Mouse (Mus musculus) limb, embryonic 13.5 days (tissue): ENCODE measurements around the gene Usp21. TPM values are rescaled to one million over a fixed set of nuclear protein-coding genes. Genes with fewer than 3 reads are reported as not detected.
A peak's percentile ranks its signal among the peaks of the same experiment; 100 is the strongest.

Experiments used
- ATAC-seq: fragments of 200-750 bp; cut with Nextera tagmentation; 2 replicates; pipeline ENCODE4 v1.8.0; 2017; ENCODE audit warnings: low read depth, moderate number of reproducible peaks, moderate TSS enrichment; ENCODE audit not compliant: low FRiP score
- H3K27ac ChIP-seq: fragments of 300-500 bp; sonication (generic); 2 replicates; pipeline ENCODE4 v1.5.1; 2015; ENCODE audit warnings: inconsistent platforms, mild to moderate bottlenecking, moderate library complexity
- H3K27me3 ChIP-seq: fragments of 300-500 bp; sonication (generic); 2 replicates; pipeline ENCODE4 v1.6.1; 2015; ENCODE audit warnings: mild to moderate bottlenecking, inconsistent platforms
- H3K36me3 ChIP-seq: fragments of 300-500 bp; sonication (generic); 2 replicates; pipeline ENCODE4 v1.6.1; 2015; ENCODE audit warnings: inconsistent platforms, mild to moderate bottlenecking, moderate library complexity
- H3K4me1 ChIP-seq: fragments of 300-500 bp; sonication (generic); 2 replicates; pipeline ENCODE4 v1.6.1; 2015; ENCODE audit warnings: inconsistent platforms
- H3K4me2 ChIP-seq: fragments of 300-500 bp; sonication (generic); replicated peaks from 2 replicates; pipeline ENCODE4 v1.6.1; 2015; ENCODE audit warnings: inconsistent platforms, mild to moderate bottlenecking, moderate library complexity
- H3K4me3 ChIP-seq: fragments of 300-500 bp; sonication (generic); 2 replicates; pipeline ENCODE4 v1.5.1; 2015; ENCODE audit warnings: moderate library complexity, mild to moderate bottlenecking, inconsistent platforms
- H3K9ac ChIP-seq: fragments of 300-500 bp; sonication (generic); 2 replicates; pipeline ENCODE4 v1.6.1; 2015; ENCODE audit warnings: mild to moderate bottlenecking, inconsistent platforms
- H3K9me3 ChIP-seq: fragments of 300-500 bp; sonication (generic); 2 replicates; pipeline ENCODE4 v1.6.1; 2016; ENCODE audit warnings: inconsistent platforms
- WGBS: fragments of 180-500 bp; shearing (Covaris S2); methylation state at CpG from one replicate; pipeline ENCODE4 v1.1.7; 2015; 5-methylcytosine and 5-hydroxymethylcytosine counted together
- polyA plus RNA-seq: library from polyadenylated mRNA; unstranded; fragments of >200 nt; fragmentation: Nextera tagmentation; extraction: Ambion mirVana; gene quantifications from 2 replicates; pipeline ENCODE4 v1.2.1, GENCODE M21; 2015

The Usp21 gene
- polyA plus RNA-seq, 1 experiment from 2014 or later: 126 TPM

- Histone ChIP-seq H3K9ac (no peak overlapping the region), H3K9me3 (no peaks in the 10 kb centered on the region), H3K4me3 (no peak overlapping the region), H3K4me1 (peaks cover 19% of the 10 kb centered on the region), H3K27me3 (no peaks in the 10 kb centered on the region), H3K4me2 (no peak overlapping the region), H3K27ac (no peak overlapping the region), H3K36me3 (peaks cover 54% of the 10 kb centered on the region)
- ATAC-seq: no peak
- WGBS: 79% methylated on average over 17 of the region's 17 CpGs
Observed at GRCm38 (mm10) chr1:171258921-171259320, 28.9 kb downstream of the Usp21 start.

DNA sequence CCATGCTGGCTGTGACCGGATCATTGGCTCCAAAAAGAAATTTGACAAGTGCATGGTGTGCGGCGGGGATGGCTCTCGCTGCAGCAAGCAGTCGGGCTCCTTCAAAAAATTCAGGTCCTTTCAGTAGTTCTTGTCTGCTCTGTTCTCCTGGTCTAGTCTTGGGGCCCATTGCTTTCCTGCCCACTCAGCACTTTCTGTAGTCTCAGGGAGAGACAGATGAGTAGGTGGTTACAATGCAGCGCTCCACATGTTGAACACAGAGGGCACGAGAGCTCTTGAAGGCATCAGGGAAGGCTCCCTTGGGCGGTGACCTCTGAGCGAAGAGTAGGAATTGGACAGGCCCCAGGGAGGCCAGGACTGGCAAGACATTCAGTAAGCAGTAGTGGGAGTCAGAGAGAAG lies 30.0 kb downstream of the Usp21 start:
- Histone ChIP-seq H3K9ac (no peak overlapping the region), H3K4me2 (no peak overlapping the region), H3K4me3 (no peak overlapping the region), H3K27ac (no peak overlapping the region), H3K36me3 (peaks cover 57% of the 10 kb centered on the region), H3K27me3 (no peaks in the 10 kb centered on the region), H3K4me1 (peaks cover 14% of the 10 kb centered on the region), H3K9me3 (no peaks in the 10 kb centered on the region)
- 86% methylated on average over 9 of the region's 9 CpGs for WGBS
- no peak for ATAC-seq

DNA sequence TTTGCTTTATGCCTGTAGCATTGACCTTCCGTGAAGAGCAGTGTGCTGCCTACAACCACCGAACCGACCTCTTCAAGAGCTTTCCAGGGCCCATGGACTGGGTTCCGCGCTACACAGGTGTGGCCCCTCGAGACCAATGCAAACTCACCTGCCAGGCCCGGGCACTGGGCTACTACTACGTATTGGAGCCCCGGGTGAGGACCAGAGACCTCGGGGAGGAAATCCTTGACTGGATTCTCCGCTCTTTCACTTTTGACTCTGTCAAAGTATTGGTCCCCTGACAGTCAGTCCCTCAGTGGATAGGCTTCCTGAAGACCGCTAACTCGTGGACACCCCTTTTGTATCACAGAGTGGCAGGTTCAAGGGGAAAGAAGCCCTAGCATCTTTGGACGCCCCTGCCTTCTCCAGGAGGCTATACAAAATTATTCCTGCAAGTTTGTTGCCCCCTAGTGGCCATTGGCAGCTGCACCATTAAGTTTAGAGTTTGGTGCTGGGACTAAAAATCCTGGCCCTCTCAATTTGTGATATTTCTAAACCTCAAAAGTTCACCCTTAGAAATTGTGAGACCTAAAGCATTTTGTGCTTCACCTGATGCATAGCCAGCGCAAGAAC lies 30.7 kb downstream of the Usp21 start:
- Histone ChIP-seq H3K4me3 (no peak overlapping the region), H3K36me3 (peaks cover 57% of the 10 kb centered on the region), H3K9me3 (no peaks in the 10 kb centered on the region), H3K9ac (no peak overlapping the region), H3K4me2 (no peak overlapping the region), H3K4me1 (peaks cover 14% of the 10 kb centered on the region), H3K27ac (no peak overlapping the region), H3K27me3 (no peaks in the 10 kb centered on the region)
- WGBS: 69% methylated on average over 15 of the region's 15 CpGs
- no peak for ATAC-seq

- Histone ChIP-seq H3K4me1 (peaks cover 20% of the 10 kb centered on the region), H3K9me3 (no peaks in the 10 kb centered on the region), H3K27ac (no peak overlapping the region), H3K4me2 (no peak overlapping the region), H3K9ac (no peak overlapping the region), H3K4me3 (no peak overlapping the region), H3K27me3 (no peaks in the 10 kb centered on the region), H3K36me3 (peaks cover 57% of the 10 kb centered on the region)
- 89% methylated on average over 24 of the region's 24 CpGs for WGBS
- ATAC-seq: no peak
Observed at GRCm38 (mm10) chr1:171256095-171256818, 31.5 kb downstream of the Usp21 start.

DNA sequence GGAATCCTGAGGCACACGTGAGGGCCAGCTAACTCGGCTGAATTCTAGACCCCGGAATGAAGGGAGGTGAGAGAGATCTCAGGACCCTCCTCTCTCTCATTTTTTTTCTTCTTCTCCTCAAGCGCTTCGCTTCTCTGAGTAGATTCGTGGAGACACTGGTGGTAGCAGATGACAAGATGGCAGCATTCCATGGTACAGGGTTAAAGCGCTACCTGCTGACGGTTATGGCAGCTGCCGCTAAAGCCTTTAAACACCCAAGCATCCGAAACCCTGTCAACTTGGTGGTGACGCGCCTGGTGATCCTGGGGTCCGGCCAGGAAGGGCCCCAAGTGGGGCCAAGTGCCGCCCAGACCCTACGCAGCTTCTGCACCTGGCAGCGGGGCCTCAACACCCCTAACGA lies 35.4 kb downstream of the Usp21 start:
- H3K36me3 ChIP-seq: peaks cover 35% of the 10 kb centered on the region
- H3K9ac ChIP-seq: peak overlapping the region; percentile 64
- H3K4me1 ChIP-seq: peaks cover 55% of the 10 kb centered on the region
- H3K27ac ChIP-seq: peak overlapping the region; percentile 90
- no peaks in the 10 kb centered on the region for H3K27me3 ChIP-seq
- H3K9me3 ChIP-seq: no peaks in the 10 kb centered on the region
- ATAC-seq: no peak
- H3K4me2 ChIP-seq: peak overlapping the region; percentile 77
- peak overlapping the region; percentile 45 for H3K4me3 ChIP-seq
- WGBS: 33% methylated on average over 17 of the region's 17 CpGs

DNA sequence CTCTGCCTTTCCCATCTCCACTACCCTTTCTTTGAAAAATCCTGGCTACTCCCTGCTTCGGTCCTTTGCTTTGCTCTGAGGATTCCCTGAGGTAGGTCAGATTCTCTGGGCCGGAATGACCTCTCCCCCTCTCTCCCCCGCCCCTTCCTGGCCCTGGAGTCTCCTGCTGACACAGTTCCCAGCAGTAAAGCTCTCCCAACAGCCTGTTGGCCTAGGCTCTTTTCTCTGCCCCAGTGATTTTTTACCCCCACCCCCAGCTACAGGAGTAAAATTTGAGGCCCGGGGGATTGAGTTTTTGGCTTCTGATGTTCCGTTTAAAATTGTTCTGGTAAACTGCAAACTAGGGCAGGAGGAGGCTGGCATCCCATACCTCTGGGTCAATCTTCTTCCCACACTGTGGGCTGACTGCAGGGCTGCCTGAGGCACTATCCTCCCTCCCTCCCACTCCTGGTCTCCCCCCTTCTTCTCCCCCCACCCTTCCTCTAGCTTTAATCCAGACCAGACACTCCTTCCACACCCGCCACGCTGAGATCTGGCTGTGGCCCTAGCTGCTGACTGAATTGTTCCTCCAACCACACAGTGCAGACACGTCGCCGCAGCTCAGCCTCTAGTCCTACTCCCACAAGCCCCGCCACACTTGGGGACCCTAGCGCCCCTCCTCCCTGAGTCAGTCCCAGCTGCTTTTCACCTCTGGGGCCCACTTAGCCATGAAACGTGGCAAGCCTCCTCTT lies 36.0 kb downstream of the Usp21 start:
- Histone ChIP-seq H3K9ac (peak overlapping the region; percentile 64), H3K27ac (peak overlapping the region; percentile 90), H3K27me3 (no peaks in the 10 kb centered on the region), H3K9me3 (no peaks in the 10 kb centered on the region), H3K4me3 (peak overlapping the region; percentile 45), H3K4me2 (peak overlapping the region; percentile 77), H3K4me1 (peaks cover 55% of the 10 kb centered on the region), H3K36me3 (peaks cover 29% of the 10 kb centered on the region)
- WGBS: 6% methylated on average over 13 of the region's 13 CpGs
- peak; percentile 55 for ATAC-seq

DNA sequence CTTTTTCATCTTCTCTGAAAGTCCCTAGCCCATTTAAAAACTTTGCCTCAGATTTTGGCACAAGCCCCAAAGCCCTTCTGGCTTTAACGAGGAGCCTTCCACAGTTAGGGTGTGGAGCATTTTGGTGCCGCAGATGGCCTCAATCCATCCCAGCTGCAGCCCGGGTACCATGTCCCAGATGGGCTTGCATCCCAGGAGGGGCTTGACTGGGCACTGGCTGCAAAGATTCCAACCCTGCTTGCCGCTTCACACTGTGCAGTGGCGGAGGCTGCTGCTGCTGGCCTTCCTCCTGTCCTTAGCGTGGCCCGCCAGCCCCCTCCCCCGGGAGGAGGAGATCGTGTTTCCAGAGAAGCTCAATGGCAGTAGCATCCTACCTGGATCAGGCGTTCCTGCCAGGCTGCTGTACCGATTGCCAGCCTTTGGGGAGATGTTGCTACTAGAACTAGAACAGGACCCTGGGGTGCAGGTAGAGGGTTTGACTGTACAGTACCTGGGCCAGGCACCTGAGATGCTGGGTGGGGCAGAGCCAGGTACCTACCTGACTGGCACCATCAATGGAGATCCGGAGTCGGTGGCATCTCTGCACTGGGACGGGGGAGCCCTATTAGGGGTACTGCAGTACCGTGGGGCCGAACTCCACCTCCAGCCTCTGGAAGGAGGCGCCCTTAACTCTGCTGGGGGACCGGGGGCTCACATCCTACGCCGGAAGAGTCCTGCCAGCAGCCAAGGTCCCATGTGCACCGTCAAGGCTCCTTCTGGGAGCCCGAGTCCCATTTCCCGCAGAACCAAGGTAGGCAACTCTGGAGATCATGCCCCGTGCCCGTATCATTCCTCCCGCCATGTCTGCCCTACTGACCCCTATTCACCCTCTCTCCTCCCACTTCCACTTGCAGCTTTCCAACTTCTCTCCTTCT lies 36.9 kb downstream of the Usp21 start, which contains the start of gene Ndufs2:
Gene Ndufs2, minus strand, starts transcription at position 709 of the 914 bp plus-strand sequence.
- Histone ChIP-seq H3K4me2 (peak within 1 kb of the TSS; percentile 77), H3K9me3 (no peaks in the 10 kb centered on the region), H3K27me3 (no peaks in the 10 kb centered on the region), H3K4me3 (peak within 1 kb of the TSS; percentile 45), H3K27ac (peak within 1 kb of the TSS; percentile 90), H3K36me3 (peaks cover 21% of the 10 kb centered on the region), H3K4me1 (peaks cover 61% of the 10 kb centered on the region), H3K9ac (peak within 1 kb of the TSS; percentile 64)
- WGBS: 14% methylated on average over 26 of the region's 26 CpGs
- ATAC-seq: no peak

GRCm38 (mm10) chr1:171249913-171250600 lies 37.7 kb downstream of the Usp21 start, which contains the start of gene Adamts4:
Gene Adamts4, plus strand, starts transcription at chr1:171250421.
- Histone ChIP-seq H3K4me2 (peak within 1 kb of the TSS; percentile 77), H3K36me3 (peaks cover 18% of the 10 kb centered on the region), H3K27ac (peak within 1 kb of the TSS; percentile 90), H3K27me3 (no peaks in the 10 kb centered on the region), H3K9me3 (no peaks in the 10 kb centered on the region), H3K9ac (peak within 1 kb of the TSS; percentile 64), H3K4me3 (peak within 1 kb of the TSS; percentile 45), H3K4me1 (peaks cover 68% of the 10 kb centered on the region)
- 13% methylated on average over 5 of the region's 5 CpGs for WGBS
- no peak for ATAC-seq

DNA sequence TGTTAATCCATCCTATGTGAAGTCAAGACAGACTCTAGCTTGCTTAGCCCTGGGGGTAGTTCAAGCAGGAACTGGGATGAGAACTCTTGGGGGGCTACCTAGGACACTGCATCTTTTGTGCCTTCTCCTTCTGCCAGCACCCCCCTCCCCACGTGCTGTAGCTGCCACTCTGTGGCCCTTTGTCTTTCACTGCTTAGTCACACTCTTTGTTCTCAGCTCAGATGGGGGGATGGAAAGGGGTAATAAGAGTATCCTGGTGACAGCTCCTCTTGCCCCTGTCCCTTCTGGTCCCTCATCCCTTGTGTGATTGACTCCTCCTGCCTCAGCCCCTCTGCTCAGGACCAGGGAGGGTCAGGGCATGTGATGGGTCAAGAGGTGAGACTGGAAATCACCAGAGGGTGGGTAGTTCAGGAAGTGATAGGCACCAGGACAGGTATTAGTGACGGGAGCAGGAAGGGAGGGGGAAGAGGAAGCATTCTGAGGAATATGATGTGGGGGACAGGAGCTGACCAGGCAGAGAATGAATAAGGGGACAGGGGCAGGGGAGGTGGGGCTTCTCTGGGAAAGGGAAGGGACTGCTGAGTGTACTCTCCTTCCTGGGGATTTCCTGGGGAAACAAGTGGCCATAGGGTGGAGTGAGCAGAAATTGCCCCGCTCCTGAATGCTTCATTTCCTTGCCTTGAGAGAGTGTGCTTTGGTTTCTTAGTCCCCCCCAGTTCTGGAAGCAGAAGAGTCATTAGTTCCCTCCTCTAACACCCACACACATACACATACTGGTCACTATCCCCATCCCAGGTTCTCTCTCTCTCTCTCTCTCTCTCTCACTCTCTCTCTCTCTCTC lies 39.2 kb downstream of the Usp21 start:
- peak overlapping the region; percentile 90; the same call in 1 of the 2 replicates for H3K27ac ChIP-seq

GRCm38 (mm10) chr1:171247916-171248315 lies 39.9 kb downstream of the Usp21 start:
- Histone ChIP-seq H3K9me3 (no peaks in the 10 kb centered on the region), H3K4me1 (peaks cover 67% of the 10 kb centered on the region), H3K4me2 (peak overlapping the region; percentile 84), H3K27ac (peak overlapping the region; percentile 90), H3K27me3 (no peaks in the 10 kb centered on the region), H3K9ac (no peak overlapping the region), H3K36me3 (peaks cover 24% of the 10 kb centered on the region), H3K4me3 (peak overlapping the region; percentile 81; the same call in 1 of the 2 replicates)
- 29% methylated on average over 4 of the region's 4 CpGs for WGBS
- no peak for ATAC-seq

More for the DNA sequence above, 39.2 kb downstream of the Usp21 start:
- H3K27me3 ChIP-seq: no peaks in the 10 kb centered on the region
- no peak overlapping the region for H3K4me3 ChIP-seq
- H3K9ac ChIP-seq: no peak overlapping the region
- peaks cover 18% of the 10 kb centered on the region for H3K36me3 ChIP-seq
- no peak overlapping the region for H3K4me2 ChIP-seq
- WGBS: 57% methylated on average over 3 of the region's 3 CpGs
- ATAC-seq: no peak
- no peaks in the 10 kb centered on the region for H3K9me3 ChIP-seq
- H3K4me1 ChIP-seq: peaks cover 70% of the 10 kb centered on the region
